Mouse (Mus musculus) lung, embryonic 14.5 days (tissue): ENCODE results near the gene Ablim2. TPM values are rescaled to one million over a fixed set of nuclear protein-coding genes. Genes with fewer than 3 reads are reported as not detected.

Source experiments
- ATAC-seq: fragments of 200-750 bp; cut with Nextera tagmentation; 2 replicates; pipeline ENCODE4 v1.8.0; 2017; ENCODE audit warnings: mild to moderate bottlenecking, moderate TSS enrichment, moderate library complexity; ENCODE audit not compliant: insufficient read depth
- DNase-seq: peaks from one replicate; pipeline ENCODE4 v3.0.0-alpha.2; 2015
- H3K27ac ChIP-seq: fragments of 300-500 bp; sonication (generic); 2 replicates; pipeline ENCODE4 v1.5.1; 2014; ENCODE audit warnings: low read depth, mild to moderate bottlenecking, moderate library complexity
- H3K27me3 ChIP-seq: fragments of 300-500 bp; sonication (generic); 2 replicates; pipeline ENCODE4 v1.6.1; 2014; ENCODE audit warnings: low read length, control low read depth; ENCODE audit not compliant: insufficient read depth
- H3K36me3 ChIP-seq: fragments of 300-500 bp; sonication (generic); 2 replicates; pipeline ENCODE4 v1.6.1; 2014; ENCODE audit warnings: control low read depth; ENCODE audit not compliant: insufficient read depth
- H3K4me1 ChIP-seq: fragments of 300-500 bp; sonication (generic); 2 replicates; pipeline ENCODE4 v1.6.1; 2014; ENCODE audit warnings: antibody characterized with exemption, control low read depth; ENCODE audit not compliant: insufficient read depth
- H3K4me2 ChIP-seq: fragments of 300-500 bp; sonication (generic); 2 replicates; pipeline ENCODE4 v1.6.1; 2014; ENCODE audit warnings: mild to moderate bottlenecking
- H3K4me3 ChIP-seq: fragments of 300-500 bp; sonication (generic); 2 replicates; pipeline ENCODE4 v1.5.1; 2014; ENCODE audit warnings: low read depth, low read length
- H3K9ac ChIP-seq: fragments of 300-500 bp; sonication (generic); 2 replicates; pipeline ENCODE4 v1.6.1; 2014
- H3K9me3 ChIP-seq: fragments of 300-500 bp; sonication (generic); 2 replicates; pipeline ENCODE4 v1.6.1; 2016; ENCODE audit warnings: low read depth, low read length, control low read depth
- CTCF ChIP-seq: IDR thresholded peaks from 2 replicates; pipeline ENCODE4 v1.5.1; 2016; ENCODE audit warnings: antibody characterized with exemption, low read depth
- WGBS: fragments of 180-500 bp; shearing (Covaris S2); extraction: QIAGEN DNeasy Blood & Tissue Kit; methylation state at CpG from one replicate; pipeline ENCODE4 v1.1.7; 2014; 5-methylcytosine and 5-hydroxymethylcytosine counted together
- polyA plus RNA-seq: library from polyadenylated mRNA; unstranded; fragments of >200 nt; fragmentation: Nextera tagmentation; extraction: Ambion mirVana; gene quantifications from 2 replicates; pipeline ENCODE4 v1.2.1, GENCODE M21; 2014

Ablim2 gene
- polyA plus RNA-seq, 1 experiment from 2014 or later = 0.36 TPM

- Histone ChIP-seq H3K9me3 (no peaks in the 10 kb centered on the region), H3K9ac (peak overlapping the region; percentile 17; the same call in 1 of the 2 replicates), H3K27ac (peak overlapping the region; percentile 82; the same call in 1 of the 2 replicates), H3K4me1 (peaks cover 5% of the 10 kb centered on the region; the same call in 1 of the 2 replicates), H3K4me2 (peak overlapping the region; percentile 53), H3K27me3 (no peaks in the 10 kb centered on the region), H3K36me3 (no peaks in the 10 kb centered on the region), H3K4me3 (peak overlapping the region; percentile 28)
- TF ChIP-seq CTCF = no peak
- 83% methylated on average over 12 of the region's 12 CpGs for WGBS
- no peak for DNase-seq
- no peak for ATAC-seq
These were observed 29.2 kb upstream of the Ablim2 start for GRCm38 (mm10) chr5:35728344-35728956.

GRCm38 (mm10) chr5:35728957-35729460 lies 28.7 kb upstream of the Ablim2 start:
- no peaks in the 10 kb centered on the region for H3K9me3 ChIP-seq
- H3K9ac ChIP-seq = peak overlapping the region; percentile 17; the same call in 1 of the 2 replicates
- H3K4me2 ChIP-seq = peak overlapping the region; percentile 53
- 30% methylated on average over 11 of the region's 11 CpGs for WGBS
- peak overlapping the region; percentile 82 for H3K27ac ChIP-seq
- DNase-seq = peak; percentile 76
- TF ChIP-seq CTCF = 0 out of 2 replicates have a peak, but pooled peaks have one; percentile 12
- H3K27me3 ChIP-seq = no peaks in the 10 kb centered on the region
- H3K4me1 ChIP-seq = peaks cover 5% of the 10 kb centered on the region; the same call in 1 of the 2 replicates
- ATAC-seq = peak; percentile 81; the same call in 1 of the 2 replicates
- H3K4me3 ChIP-seq = peak overlapping the region; percentile 28
- no peaks in the 10 kb centered on the region for H3K36me3 ChIP-seq

- 67% methylated on average over 3 of the region's 3 CpGs for WGBS
- DNase-seq = peak; percentile 80
These were observed 27.8 kb upstream of the Ablim2 start for GRCm38 (mm10) chr5:35729844-35730243.

GRCm38 (mm10) chr5:35730552-35730951 lies 27.1 kb upstream of the Ablim2 start:
- ATAC-seq (no peak), DNase-seq (no peak)
- Histone ChIP-seq H3K27ac (peak overlapping the region; percentile 16; the same call in 1 of the 2 replicates), H3K9me3 (no peaks in the 10 kb centered on the region), H3K36me3 (no peaks in the 10 kb centered on the region), H3K9ac (no peak overlapping the region), H3K4me1 (peaks cover 5% of the 10 kb centered on the region; the same call in 1 of the 2 replicates), H3K4me2 (no peak overlapping the region), H3K4me3 (no peak overlapping the region), H3K27me3 (no peaks in the 10 kb centered on the region)
- TF ChIP-seq CTCF = no peak
- WGBS = 61% methylated on average over 1 of the region's 1 CpGs

More at GRCm38 (mm10) chr5:35729844-35730243, 27.8 kb upstream of the Ablim2 start:
- Histone ChIP-seq H3K27me3 (no peaks in the 10 kb centered on the region), H3K4me1 (peaks cover 5% of the 10 kb centered on the region; the same call in 1 of the 2 replicates), H3K9ac (no peak overlapping the region), H3K4me2 (no peak overlapping the region), H3K36me3 (no peaks in the 10 kb centered on the region), H3K4me3 (no peak overlapping the region), H3K9me3 (no peaks in the 10 kb centered on the region), H3K27ac (peak overlapping the region; percentile 82; the same call in 1 of the 2 replicates)
- ATAC-seq = peak; percentile 52; the same call in 1 of the 2 replicates
- no peak for TF ChIP-seq CTCF

- ATAC-seq = no peak
- no peak for TF ChIP-seq CTCF
These were observed 26.7 kb upstream of the Ablim2 start for GRCm38 (mm10) chr5:35731006-35731405.

GRCm38 (mm10) chr5:35733523-35733922 lies 24.2 kb upstream of the Ablim2 start:
- Histone ChIP-seq H3K27me3 (no peaks in the 10 kb centered on the region), H3K4me1 (peaks cover 6% of the 10 kb centered on the region), H3K9me3 (no peaks in the 10 kb centered on the region), H3K36me3 (no peaks in the 10 kb centered on the region), H3K27ac (peak overlapping the region; percentile 14; the same call in 1 of the 2 replicates), H3K4me2 (no peak overlapping the region), H3K9ac (no peak overlapping the region), H3K4me3 (no peak overlapping the region)
- peak; percentile 30 for DNase-seq
- 61% methylated on average over 2 of the region's 2 CpGs for WGBS
- no peak for TF ChIP-seq CTCF
- ATAC-seq = no peak

More at GRCm38 (mm10) chr5:35731006-35731405, 26.7 kb upstream of the Ablim2 start:
- Histone ChIP-seq H3K9me3 (no peaks in the 10 kb centered on the region), H3K36me3 (no peaks in the 10 kb centered on the region), H3K4me3 (no peak overlapping the region), H3K4me1 (peaks cover 5% of the 10 kb centered on the region; the same call in 1 of the 2 replicates), H3K27ac (no peak overlapping the region; the same call in 1 of the 2 replicates), H3K27me3 (no peaks in the 10 kb centered on the region), H3K9ac (no peak overlapping the region), H3K4me2 (no peak overlapping the region)
- DNase-seq = no peak
- 78% methylated on average over 4 of the region's 4 CpGs for WGBS

GRCm38 (mm10) chr5:35737231-35737901 lies 20.3 kb upstream of the Ablim2 start:
- Histone ChIP-seq H3K9me3 (no peaks in the 10 kb centered on the region), H3K36me3 (no peaks in the 10 kb centered on the region), H3K4me1 (peaks cover 9% of the 10 kb centered on the region), H3K4me3 (no peak overlapping the region), H3K27ac (no peak overlapping the region), H3K9ac (no peak overlapping the region), H3K27me3 (no peaks in the 10 kb centered on the region), H3K4me2 (no peak overlapping the region)
- no peak for TF ChIP-seq CTCF
- ATAC-seq (no peak), DNase-seq (peak; percentile 62)
- 46% methylated on average over 20 of the region's 20 CpGs for WGBS
